Mouse (Mus musculus) heart, postnatal 0 days (tissue): ENCODE results near the gene Cpm. TPM values are rescaled to one million over a fixed set of nuclear protein-coding genes. Genes with fewer than 3 reads are reported as not detected.

ENCODE experiments used
- ATAC-seq: fragments of 200-750 bp; cut with Nextera tagmentation; 2 replicates; pipeline ENCODE4 v1.8.0; 2017; ENCODE audit warnings: low read depth, moderate number of reproducible peaks, moderate library complexity; ENCODE audit not compliant: insufficient read depth
- DNase-seq: peaks from one replicate; pipeline ENCODE4 v3.0.0-alpha.2; 2016; ENCODE audit warnings: low spot score
- H3K27ac ChIP-seq: fragments of 300-500 bp; sonication (generic); 2 replicates; pipeline ENCODE4 v1.5.1; 2014; ENCODE audit warnings: low read depth, mild to moderate bottlenecking
- H3K27me3 ChIP-seq: fragments of 300-500 bp; sonication (generic); 2 replicates; pipeline ENCODE4 v1.6.1; 2014; ENCODE audit warnings: low read length, mixed read lengths; ENCODE audit not compliant: control insufficient read depth, insufficient read depth
- H3K36me3 ChIP-seq: fragments of 300-500 bp; sonication (generic); replicated peaks from 2 replicates; pipeline ENCODE4 v1.6.1; 2014; ENCODE audit warnings: low read length, mixed read lengths; ENCODE audit not compliant: control insufficient read depth, insufficient read depth
- H3K4me1 ChIP-seq: fragments of 300-500 bp; sonication (generic); 2 replicates; pipeline ENCODE4 v1.6.1; 2014; ENCODE audit warnings: antibody characterized with exemption; ENCODE audit not compliant: control insufficient read depth, insufficient read depth
- H3K4me2 ChIP-seq: fragments of 300-500 bp; sonication (generic); 2 replicates; pipeline ENCODE4 v1.6.1; 2014; ENCODE audit warnings: low read depth, mild to moderate bottlenecking, low read length, moderate library complexity
- H3K4me3 ChIP-seq: fragments of 300-500 bp; sonication (generic); 2 replicates; pipeline ENCODE4 v1.5.1; 2014; ENCODE audit warnings: low read depth, low read length
- H3K9ac ChIP-seq: fragments of 300-500 bp; sonication (generic); replicated peaks from 2 replicates; pipeline ENCODE4 v1.6.1; 2014; ENCODE audit warnings: low read depth, low read length, mixed read lengths
- H3K9me3 ChIP-seq: fragments of 300-500 bp; sonication (generic); replicated peaks from 2 replicates; pipeline ENCODE4 v1.6.1; 2016; ENCODE audit warnings: low read length; ENCODE audit not compliant: control insufficient read depth
- CTCF ChIP-seq: IDR thresholded peaks from 2 replicates; pipeline ENCODE4 v1.5.1; 2016; ENCODE audit warnings: antibody characterized with exemption, control low read depth, low read depth
- EP300 ChIP-seq: IDR thresholded peaks from 2 replicates; pipeline ENCODE4 v1.6.1; 2016; ENCODE audit warnings: antibody characterized with exemption, low read depth
- WGBS: fragments of 180-500 bp; shearing (Covaris S2); extraction: QIAGEN DNeasy Blood & Tissue Kit; methylation state at CpG from one replicate; pipeline ENCODE4 v1.1.7; 2014; 5-methylcytosine and 5-hydroxymethylcytosine counted together
- polyA plus RNA-seq: library from polyadenylated mRNA; unstranded; fragments of >200 nt; fragmentation: Nextera tagmentation; extraction: Ambion mirVana; gene quantifications from 2 replicates; pipeline ENCODE4 v1.2.1, GENCODE M21; 2015
- total RNA-seq: library from RNA; depleted of rRNA; stranded (reverse); fragments of >200 nt; gene quantifications from 2 replicates; pipeline ENCODE4 v1.2.3, GENCODE M21; 2014; ENCODE audit warnings: low replicate concordance

Gene Cpm
- total and polyA plus RNA-seq, 2 experiments from 2014 or later: 0.53 to 2.0 TPM

DNA sequence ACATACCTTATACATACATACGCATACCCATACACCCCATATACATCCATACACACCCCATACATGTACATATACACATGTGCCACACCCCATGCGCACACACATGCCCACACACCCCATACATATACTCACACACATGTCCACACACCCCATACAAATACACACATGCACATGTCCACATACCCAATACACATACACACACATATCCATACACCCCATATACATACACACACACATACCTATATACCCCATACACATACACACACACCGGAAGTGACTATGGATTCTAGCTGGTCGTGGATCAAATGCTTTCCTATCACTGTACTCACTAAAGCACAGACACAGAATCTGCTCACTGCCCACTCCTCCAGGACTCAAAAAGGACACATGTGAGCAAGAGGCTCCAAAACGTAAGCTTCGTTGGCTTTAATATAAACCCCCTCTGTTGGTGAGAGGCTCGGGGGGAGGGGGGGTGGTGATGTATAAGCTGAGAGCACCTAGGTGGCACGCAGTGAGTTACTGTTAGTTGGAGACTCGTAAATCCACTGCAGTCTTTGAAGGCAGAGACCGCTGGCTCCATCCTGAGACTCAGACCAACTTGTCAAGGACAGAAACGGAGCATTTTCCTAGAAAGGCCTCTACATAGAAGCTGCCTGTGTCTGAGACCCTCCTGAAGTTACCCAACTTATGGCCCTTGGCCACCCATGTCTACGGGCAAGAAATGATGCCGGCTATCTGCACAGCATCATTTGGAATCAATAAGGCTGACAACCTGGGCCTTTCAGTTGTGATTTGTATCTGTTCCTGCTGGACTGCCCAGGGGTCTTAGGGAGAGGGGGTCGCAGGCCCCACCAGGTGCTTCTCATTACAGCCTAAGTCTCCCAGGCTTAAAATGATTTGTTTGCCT lies 45.9 kb upstream of the Cpm start:
- Histone ChIP-seq H3K4me2 (no peak overlapping the region), H3K36me3 (no peaks in the 10 kb centered on the region), H3K4me3 (no peak overlapping the region), H3K27ac (no peak overlapping the region), H3K9me3 (no peaks in the 10 kb centered on the region), H3K27me3 (no peaks in the 10 kb centered on the region), H3K4me1 (no peaks in the 10 kb centered on the region), H3K9ac (no peak overlapping the region)
- DNase-seq (no peak), ATAC-seq (no peak)
- TF ChIP-seq CTCF (no peak), EP300 (no peak)
- 80% methylated on average over 14 of the region's 14 CpGs for WGBS

DNA sequence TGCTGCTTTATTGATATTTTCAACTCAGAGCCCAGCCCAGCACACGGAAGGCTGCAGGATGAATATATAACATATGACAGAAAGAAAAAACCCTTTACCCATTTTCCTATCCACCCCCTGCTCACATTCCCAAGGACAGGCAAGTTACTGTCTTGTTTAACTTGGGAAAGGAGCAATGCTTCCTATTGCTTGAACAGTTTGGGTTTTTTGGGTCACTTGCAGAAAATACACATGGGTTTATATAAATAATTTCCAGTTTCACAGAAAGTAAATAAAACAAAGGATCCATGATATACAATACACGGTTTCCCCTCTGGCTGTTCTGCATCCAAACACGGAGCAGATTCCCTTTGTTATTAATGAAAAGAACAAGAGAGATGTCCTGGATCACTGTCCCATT lies 45.2 kb upstream of the Cpm start:
- no peak for DNase-seq
- Histone ChIP-seq H3K27ac (no peak overlapping the region), H3K9me3 (no peaks in the 10 kb centered on the region), H3K27me3 (no peaks in the 10 kb centered on the region), H3K4me1 (no peaks in the 10 kb centered on the region), H3K4me2 (no peak overlapping the region), H3K9ac (no peak overlapping the region), H3K4me3 (no peak overlapping the region), H3K36me3 (no peaks in the 10 kb centered on the region)
- 80% methylated on average over 3 of the region's 3 CpGs for WGBS
- no peak for TF ChIP-seq EP300
- TF ChIP-seq CTCF: no peak
- ATAC-seq: no peak

DNA sequence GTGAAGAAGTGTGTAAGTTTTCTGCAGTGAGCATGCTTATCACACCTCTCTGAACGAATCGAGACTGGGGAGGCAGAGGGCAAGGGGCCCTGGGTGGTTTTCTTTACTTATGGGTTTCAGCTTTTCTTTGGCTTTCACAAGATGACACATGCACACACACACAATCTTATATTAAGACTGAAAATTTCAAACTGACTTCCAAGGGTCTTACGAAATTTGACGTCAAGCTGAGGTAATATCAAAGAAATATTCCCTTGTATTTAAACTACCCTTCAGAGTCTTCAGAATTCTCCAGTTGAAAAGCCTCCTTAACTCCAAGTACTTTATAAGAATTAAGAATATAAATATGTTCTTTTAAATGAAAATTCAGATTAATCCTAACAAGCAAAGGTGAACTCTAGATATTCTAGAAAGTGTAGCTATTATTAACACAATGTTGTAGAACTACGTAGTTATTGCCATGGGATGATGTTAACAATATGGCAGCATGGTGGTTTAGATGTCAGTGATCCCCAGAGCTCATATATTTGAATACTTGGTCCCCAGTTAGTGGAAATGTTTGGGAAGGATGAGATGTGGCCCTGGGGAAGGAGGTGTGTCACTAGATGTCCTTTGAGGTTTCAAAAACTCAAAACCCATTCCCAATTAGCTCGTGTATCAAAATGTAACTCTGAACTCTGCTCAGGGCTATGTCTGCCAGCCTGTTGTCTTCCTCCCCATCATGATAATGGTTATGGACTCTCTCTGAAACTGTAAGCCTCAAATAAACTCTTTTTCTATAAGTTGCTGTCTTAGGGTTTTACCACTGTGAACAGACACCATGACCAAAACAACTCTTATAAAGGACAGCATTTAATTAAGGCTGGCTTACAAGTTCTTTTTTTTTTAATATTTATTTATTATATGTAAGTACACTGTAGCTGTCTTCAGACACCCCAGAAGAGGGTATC lies 44.5 kb upstream of the Cpm start:
- Histone ChIP-seq H3K36me3 (no peaks in the 10 kb centered on the region), H3K27ac (no peak overlapping the region), H3K4me2 (no peak overlapping the region), H3K4me3 (no peak overlapping the region), H3K4me1 (no peaks in the 10 kb centered on the region), H3K27me3 (no peaks in the 10 kb centered on the region), H3K9me3 (no peaks in the 10 kb centered on the region), H3K9ac (no peak overlapping the region)
- DNase-seq (no peak), ATAC-seq (no peak)
- 81% methylated on average over 6 of the region's 6 CpGs for WGBS
- TF ChIP-seq CTCF: no peak
- no peak for TF ChIP-seq EP300

DNA sequence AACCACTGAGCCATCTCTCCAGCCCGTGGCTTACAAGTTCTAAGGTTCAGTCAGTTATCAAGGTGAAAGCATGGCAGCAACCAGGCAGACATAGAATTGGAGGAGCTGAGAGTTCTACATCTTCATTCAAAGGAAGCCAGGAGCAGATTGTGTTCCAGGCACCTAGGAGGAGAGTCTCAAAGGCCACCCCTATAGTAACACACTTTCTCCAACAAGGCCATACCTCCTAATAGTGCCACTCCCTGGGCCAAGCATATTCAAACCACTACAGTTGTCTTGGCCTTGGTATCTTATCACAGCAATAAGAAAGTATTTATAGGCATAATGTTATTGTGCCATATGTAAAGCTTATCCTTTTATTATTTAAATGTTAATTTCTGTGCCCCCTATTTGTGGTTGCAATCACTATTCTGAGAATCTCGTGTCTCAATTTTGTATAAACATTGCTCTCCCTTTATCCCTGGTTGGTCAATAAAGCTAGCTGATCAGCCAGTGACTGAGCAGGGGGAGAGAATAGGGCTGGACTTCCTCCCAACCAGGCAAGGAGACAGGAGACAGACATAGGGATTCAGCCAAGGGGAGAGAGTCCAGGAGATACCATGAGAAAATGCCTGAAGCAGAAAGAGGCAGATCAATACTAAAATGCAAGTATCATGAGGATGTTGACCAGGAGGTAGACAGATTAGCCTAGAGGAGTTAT lies 43.5 kb upstream of the Cpm start:
- WGBS: 51% methylated on average over 2 of the region's 2 CpGs
- H3K27ac ChIP-seq: no peak overlapping the region
- no peaks in the 10 kb centered on the region for H3K36me3 ChIP-seq
- ATAC-seq (no peak), DNase-seq (no peak)
- no peak overlapping the region for H3K4me3 ChIP-seq
- no peaks in the 10 kb centered on the region for H3K9me3 ChIP-seq
- TF ChIP-seq EP300 (no peak), CTCF (no peak)
- no peaks in the 10 kb centered on the region for H3K27me3 ChIP-seq
- no peaks in the 10 kb centered on the region for H3K4me1 ChIP-seq
- H3K9ac ChIP-seq: no peak overlapping the region
- no peak overlapping the region for H3K4me2 ChIP-seq

DNA sequence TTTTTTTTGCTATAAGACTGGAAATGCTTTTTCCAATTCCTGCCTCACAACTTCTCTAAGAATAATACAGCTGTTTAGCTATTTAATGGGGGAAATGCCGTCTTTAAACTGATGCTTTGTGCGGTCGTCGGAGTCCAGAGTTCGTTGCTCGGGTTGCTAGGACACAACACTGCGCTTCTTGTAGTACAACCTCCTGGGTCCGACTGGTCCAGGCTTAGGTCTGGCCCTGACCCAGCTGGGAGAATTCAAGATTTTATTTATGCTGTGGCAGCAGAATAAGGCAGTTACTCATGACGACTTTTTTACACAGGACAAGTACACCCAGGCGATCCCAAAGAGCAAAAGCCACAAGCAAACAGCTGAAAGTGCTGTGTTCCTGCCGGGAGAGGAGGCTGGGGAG lies 42.4 kb upstream of the Cpm start:
- no peak for ATAC-seq
- TF ChIP-seq EP300: no peak
- no peak for TF ChIP-seq CTCF
- 73% methylated on average over 11 of the region's 11 CpGs for WGBS

More for the DNA sequence above, 42.4 kb upstream of the Cpm start:
- H3K4me1 ChIP-seq: no peaks in the 10 kb centered on the region
- no peak for DNase-seq
- no peak overlapping the region for H3K4me3 ChIP-seq
- H3K4me2 ChIP-seq: no peak overlapping the region
- H3K27ac ChIP-seq: no peak overlapping the region
- H3K36me3 ChIP-seq: no peaks in the 10 kb centered on the region
- H3K9me3 ChIP-seq: no peaks in the 10 kb centered on the region
- H3K9ac ChIP-seq: no peak overlapping the region
- H3K27me3 ChIP-seq: no peaks in the 10 kb centered on the region
